Mouse (Mus musculus) intestine, postnatal 0 days (tissue): ENCODE results near the gene Krt28. TPM values are rescaled to one million over a fixed set of nuclear protein-coding genes. Genes with fewer than 3 reads are reported as not detected.

Source experiments
- ATAC-seq: fragments of 200-750 bp; cut with Nextera tagmentation; 2 replicates; pipeline ENCODE4 v1.8.0; 2017; ENCODE audit warnings: mild to moderate bottlenecking, moderate TSS enrichment, moderate library complexity
- H3K27ac ChIP-seq: fragments of 300-500 bp; sonication (generic); 2 replicates; pipeline ENCODE4 v1.5.1; 2014; ENCODE audit warnings: mild to moderate bottlenecking, low read depth, low read length, moderate library complexity
- H3K27me3 ChIP-seq: fragments of 300-500 bp; sonication (generic); replicated peaks from 2 replicates; pipeline ENCODE4 v1.6.1; 2014; ENCODE audit warnings: low read length, mixed read lengths; ENCODE audit not compliant: control insufficient read depth, insufficient read depth
- H3K36me3 ChIP-seq: fragments of 300-500 bp; sonication (generic); 2 replicates; pipeline ENCODE4 v1.6.1; 2014; ENCODE audit warnings: mild to moderate bottlenecking, moderate library complexity; ENCODE audit not compliant: control insufficient read depth, insufficient read depth
- H3K4me1 ChIP-seq: fragments of 300-500 bp; sonication (generic); replicated peaks from 2 replicates; pipeline ENCODE4 v1.6.1; 2014; ENCODE audit warnings: antibody characterized with exemption, low read length, mixed read lengths; ENCODE audit not compliant: control insufficient read depth, insufficient read depth
- H3K4me2 ChIP-seq: fragments of 300-500 bp; sonication (generic); replicated peaks from 2 replicates; pipeline ENCODE4 v1.6.1; 2014; ENCODE audit warnings: low read depth, mild to moderate bottlenecking, moderate library complexity
- H3K4me3 ChIP-seq: fragments of 300-500 bp; sonication (generic); 2 replicates; pipeline ENCODE4 v1.5.1; 2014; ENCODE audit warnings: low read depth, low read length
- H3K9ac ChIP-seq: fragments of 300-500 bp; sonication (generic); 2 replicates; pipeline ENCODE4 v1.6.1; 2014; ENCODE audit warnings: mild to moderate bottlenecking, low read depth, low read length
- H3K9me3 ChIP-seq: fragments of 300-500 bp; sonication (generic); 2 replicates; pipeline ENCODE4 v1.6.1; 2016; ENCODE audit warnings: mixed run types; ENCODE audit not compliant: control insufficient read depth
- CTCF ChIP-seq: sonication (generic); IDR thresholded peaks from 2 replicates; pipeline ENCODE4 v1.5.1; 2016; ENCODE audit warnings: low read depth, mild to moderate bottlenecking, control low read depth, antibody characterized with exemption, moderate library complexity
- WGBS: fragments of 180-500 bp; shearing (Covaris S2); extraction: QIAGEN DNeasy Blood & Tissue Kit; methylation state at CpG from one replicate; pipeline ENCODE4 v1.1.7; 2014; 5-methylcytosine and 5-hydroxymethylcytosine counted together
- polyA plus RNA-seq: library from polyadenylated mRNA; unstranded; fragments of >200 nt; fragmentation: Nextera tagmentation; extraction: Ambion mirVana; gene quantifications from 2 replicates; pipeline ENCODE4 v1.2.1, GENCODE M21; 2015

Krt28 gene
- polyA plus RNA-seq, 1 experiment from 2014 or later = not detected

DNA sequence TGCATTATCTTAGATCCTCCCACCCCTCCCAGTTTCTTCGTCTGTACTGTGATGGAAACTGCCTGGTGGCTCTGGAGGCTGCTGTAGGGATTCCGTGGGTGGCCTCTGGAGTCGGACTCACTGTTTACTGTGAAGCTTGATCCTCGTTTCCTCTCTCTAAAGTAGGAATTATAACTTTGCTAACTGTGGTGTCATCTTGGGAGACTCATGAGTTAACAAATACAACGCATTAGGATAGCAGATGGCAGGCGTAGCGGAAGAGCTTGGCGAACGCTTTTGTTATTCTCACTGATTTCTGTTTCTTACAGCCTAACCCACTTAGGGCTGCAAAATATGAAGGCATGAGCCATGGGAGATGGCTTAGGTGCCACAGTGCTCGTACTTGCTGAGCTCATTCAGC lies 17.8 kb upstream of the Krt28 start:
- ATAC-seq = no peak
- no peak overlapping the region for H3K27ac ChIP-seq
- TF ChIP-seq CTCF = no peak
- no peak overlapping the region for H3K4me3 ChIP-seq
- WGBS = 64% methylated on average over 10 of the region's 10 CpGs
- H3K4me1 ChIP-seq = no peaks in the 10 kb centered on the region
- H3K9me3 ChIP-seq = no peaks in the 10 kb centered on the region
- H3K36me3 ChIP-seq = no peaks in the 10 kb centered on the region
- H3K4me2 ChIP-seq = no peak overlapping the region
- H3K9ac ChIP-seq = peak overlapping the region; percentile 31; the same call in 1 of the 2 replicates
- H3K27me3 ChIP-seq = no peaks in the 10 kb centered on the region

DNA sequence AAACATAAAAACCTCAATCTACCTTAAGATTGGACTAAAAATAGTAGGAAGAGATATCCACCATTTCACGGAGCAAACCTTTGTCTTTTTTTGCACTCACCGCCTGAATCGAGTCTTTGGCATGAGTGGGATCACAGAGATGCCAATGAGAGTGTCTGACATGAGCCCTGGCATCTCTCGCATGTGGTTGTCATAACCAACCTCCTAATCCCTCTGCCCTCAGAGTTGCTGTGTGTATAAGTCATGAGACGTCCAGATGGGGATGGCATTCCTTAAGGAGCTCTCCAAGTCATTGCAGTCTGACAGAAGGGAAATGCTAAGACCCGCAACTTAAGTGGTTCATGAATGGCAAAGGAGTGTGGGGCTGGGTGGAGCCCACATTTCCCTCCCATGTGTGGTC lies 16.7 kb upstream of the Krt28 start:
- Histone ChIP-seq H3K4me1 (no peaks in the 10 kb centered on the region), H3K27ac (no peak overlapping the region), H3K9me3 (no peaks in the 10 kb centered on the region), H3K4me2 (no peak overlapping the region), H3K36me3 (no peaks in the 10 kb centered on the region), H3K9ac (no peak overlapping the region), H3K4me3 (no peak overlapping the region), H3K27me3 (no peaks in the 10 kb centered on the region)
- 82% methylated on average over 6 of the region's 6 CpGs for WGBS
- no peak for TF ChIP-seq CTCF
- no peak for ATAC-seq

DNA sequence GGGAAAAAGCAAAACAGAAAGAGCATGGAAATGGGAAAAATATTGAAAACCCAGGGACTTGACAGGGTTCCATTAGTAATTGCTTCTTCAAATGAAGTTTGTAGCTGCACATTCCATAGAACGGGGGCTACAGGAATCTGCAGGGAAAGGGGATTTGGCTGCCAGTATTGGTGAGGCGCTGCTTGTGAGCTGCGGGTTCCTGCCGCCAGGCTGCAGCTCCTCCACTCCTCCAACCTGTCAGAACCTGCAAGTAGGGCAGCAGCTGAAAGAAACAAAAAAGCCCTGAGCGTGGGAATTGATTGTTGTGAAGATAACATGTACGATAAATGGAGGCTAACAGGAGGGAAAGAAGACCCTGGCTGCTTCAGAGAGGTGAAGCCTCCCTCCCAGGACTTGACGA lies 16.2 kb upstream of the Krt28 start:
- no peak overlapping the region for H3K9ac ChIP-seq
- WGBS = 68% methylated on average over 7 of the region's 7 CpGs
- no peaks in the 10 kb centered on the region for H3K9me3 ChIP-seq
- no peaks in the 10 kb centered on the region for H3K27me3 ChIP-seq
- H3K4me1 ChIP-seq = no peaks in the 10 kb centered on the region
- no peak for TF ChIP-seq CTCF
- H3K27ac ChIP-seq = no peak overlapping the region
- H3K36me3 ChIP-seq = no peaks in the 10 kb centered on the region
- H3K4me3 ChIP-seq = no peak overlapping the region
- no peak for ATAC-seq
- no peak overlapping the region for H3K4me2 ChIP-seq

DNA sequence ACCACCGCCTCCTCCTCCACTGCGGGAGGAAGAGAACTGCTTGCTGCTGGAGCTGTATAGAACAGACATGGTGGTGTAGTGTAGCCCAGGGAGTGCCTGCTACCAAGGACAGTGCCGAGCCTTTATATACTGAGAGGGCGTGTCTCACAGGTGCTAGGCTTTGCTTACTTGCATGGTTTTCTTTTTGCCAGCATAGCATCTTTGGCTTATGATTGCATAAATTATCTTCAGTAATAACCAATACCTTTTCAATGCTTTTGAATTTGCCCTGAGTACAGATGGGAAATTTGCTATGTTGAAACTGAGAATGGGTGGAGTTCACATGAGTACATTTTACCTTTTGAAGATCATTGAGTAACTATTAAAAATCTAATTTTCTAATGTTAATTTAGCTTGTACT lies 14.6 kb upstream of the Krt28 start, which contains the start of gene Krt10:
TSS of gene Krt10 (minus strand) at position 101 of the 400 bp plus-strand sequence.
- no peak within 1 kb of the TSS for H3K4me3 ChIP-seq
- no peaks in the 10 kb centered on the region for H3K27me3 ChIP-seq
- H3K9me3 ChIP-seq = no peaks in the 10 kb centered on the region
- H3K4me2 ChIP-seq = no peak within 1 kb of the TSS
- no peaks in the 10 kb centered on the region for H3K36me3 ChIP-seq
- TF ChIP-seq CTCF = no peak
- no peak within 1 kb of the TSS for H3K27ac ChIP-seq
- H3K9ac ChIP-seq = no peak within 1 kb of the TSS
- H3K4me1 ChIP-seq = no peaks in the 10 kb centered on the region
- ATAC-seq = no peak
- 75% methylated on average over 4 of the region's 4 CpGs for whole genome bisulfite sequencing

DNA sequence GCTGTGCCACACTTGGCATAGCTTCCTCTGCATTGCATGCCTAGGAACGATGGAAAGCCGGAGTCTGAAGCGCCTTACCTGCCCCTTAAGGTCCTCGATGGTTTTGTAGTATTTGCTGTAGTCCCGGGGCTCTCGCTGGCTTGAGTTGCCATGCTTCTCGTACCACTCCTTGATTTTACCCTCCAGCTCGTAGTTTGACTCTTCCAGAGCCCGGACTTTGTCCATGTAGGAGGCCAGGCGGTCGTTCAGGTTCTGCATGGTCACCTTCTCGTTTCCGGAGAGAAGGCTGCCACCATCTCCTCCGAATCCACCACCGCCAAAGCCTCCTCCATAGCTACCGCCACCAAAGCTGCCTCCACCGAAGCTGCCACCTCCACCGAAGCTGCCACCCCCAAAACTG lies 14.0 kb upstream of the Krt28 start:
- Histone ChIP-seq H3K27ac (no peak overlapping the region), H3K4me3 (no peak overlapping the region), H3K4me2 (no peak overlapping the region), H3K36me3 (no peaks in the 10 kb centered on the region), H3K27me3 (no peaks in the 10 kb centered on the region), H3K4me1 (no peaks in the 10 kb centered on the region), H3K9ac (no peak overlapping the region), H3K9me3 (no peaks in the 10 kb centered on the region)
- ATAC-seq = no peak
- no peak for TF ChIP-seq CTCF
- WGBS = 84% methylated on average over 18 of the region's 18 CpGs

DNA sequence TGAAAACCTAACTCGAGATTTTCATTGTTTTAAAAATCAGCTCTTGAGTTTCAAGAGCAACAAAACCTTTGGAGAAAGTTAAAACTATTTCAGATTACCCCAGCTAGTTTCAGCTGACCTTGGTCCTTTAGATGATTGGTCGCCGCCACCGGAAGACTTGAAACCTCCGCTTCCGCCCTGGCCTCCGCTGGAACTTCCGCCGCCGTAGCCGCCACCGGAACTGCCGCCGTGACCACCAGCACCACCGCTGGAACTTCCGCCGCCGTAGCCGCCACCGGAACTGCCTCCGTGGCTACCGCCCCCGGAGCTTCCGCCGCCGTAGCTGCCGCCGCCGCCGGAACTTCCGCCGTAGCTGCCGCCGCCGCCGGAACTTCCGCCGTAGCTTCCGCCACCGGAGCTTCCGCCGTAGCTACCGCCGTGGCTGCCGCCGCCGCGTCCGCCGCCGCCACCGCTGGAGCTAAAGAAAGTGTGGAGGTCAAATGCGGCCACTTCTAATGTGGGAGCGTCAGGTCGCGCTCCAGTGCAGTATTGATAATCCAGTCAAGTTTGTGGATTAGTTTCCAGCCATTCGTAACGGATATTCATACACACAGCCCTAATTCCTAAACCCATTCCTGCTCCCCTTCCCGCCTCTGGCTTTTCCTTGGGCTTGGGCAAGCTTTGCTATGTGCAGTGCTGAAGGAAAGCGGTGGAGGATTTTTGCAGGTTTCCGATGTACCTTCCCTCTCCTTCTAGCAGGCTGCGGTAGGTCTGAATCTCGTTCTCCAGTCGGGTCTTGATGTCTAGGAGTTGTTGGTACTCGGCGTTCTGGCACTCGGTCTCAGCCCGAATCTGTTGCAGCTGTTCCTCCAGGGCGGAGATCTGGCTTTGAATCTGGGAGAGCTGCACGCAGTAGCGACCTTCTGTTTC lies 11.4 kb upstream of the Krt28 start:
- peak; percentile 93 for ATAC-seq
- peak overlapping the region; percentile 63 for H3K4me3 ChIP-seq
- no peak for TF ChIP-seq CTCF
- H3K27ac ChIP-seq = peak overlapping the region; percentile 92
- WGBS = under 1% methylated on average over 71 of the region's 71 CpGs
- peak overlapping the region; percentile 65 for H3K4me2 ChIP-seq
- H3K9ac ChIP-seq = peak overlapping the region; percentile 64
- H3K9me3 ChIP-seq = no peaks in the 10 kb centered on the region
- no peaks in the 10 kb centered on the region for H3K36me3 ChIP-seq
- H3K4me1 ChIP-seq = no peaks in the 10 kb centered on the region
- no peaks in the 10 kb centered on the region for H3K27me3 ChIP-seq
